Mouse (Mus musculus): ENCODE data around the gene Igfn1.

Gene Igfn1

DNA sequence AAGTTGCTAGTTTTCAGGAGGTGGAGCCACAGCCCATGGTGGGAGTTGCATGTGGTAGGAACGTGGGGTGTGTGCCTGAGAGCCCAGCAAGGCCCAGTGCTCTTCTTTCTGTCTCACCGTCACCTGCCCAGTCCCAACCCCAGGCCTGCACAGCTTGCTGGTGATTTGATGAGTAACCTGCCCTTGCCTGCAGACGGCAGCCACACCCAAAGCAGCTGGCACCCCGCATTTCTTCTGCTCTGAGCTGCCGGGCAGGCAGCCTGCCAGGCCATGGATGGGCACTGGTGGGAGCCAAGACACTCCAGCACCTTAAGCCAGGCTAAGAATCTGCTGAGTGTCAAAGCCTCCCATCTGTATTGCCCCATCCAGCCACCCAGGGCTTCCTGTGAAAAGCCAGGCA lies 80.3 kb downstream of the Igfn1 start:
- DNase-seq, result peak; percentile 18

DNA sequence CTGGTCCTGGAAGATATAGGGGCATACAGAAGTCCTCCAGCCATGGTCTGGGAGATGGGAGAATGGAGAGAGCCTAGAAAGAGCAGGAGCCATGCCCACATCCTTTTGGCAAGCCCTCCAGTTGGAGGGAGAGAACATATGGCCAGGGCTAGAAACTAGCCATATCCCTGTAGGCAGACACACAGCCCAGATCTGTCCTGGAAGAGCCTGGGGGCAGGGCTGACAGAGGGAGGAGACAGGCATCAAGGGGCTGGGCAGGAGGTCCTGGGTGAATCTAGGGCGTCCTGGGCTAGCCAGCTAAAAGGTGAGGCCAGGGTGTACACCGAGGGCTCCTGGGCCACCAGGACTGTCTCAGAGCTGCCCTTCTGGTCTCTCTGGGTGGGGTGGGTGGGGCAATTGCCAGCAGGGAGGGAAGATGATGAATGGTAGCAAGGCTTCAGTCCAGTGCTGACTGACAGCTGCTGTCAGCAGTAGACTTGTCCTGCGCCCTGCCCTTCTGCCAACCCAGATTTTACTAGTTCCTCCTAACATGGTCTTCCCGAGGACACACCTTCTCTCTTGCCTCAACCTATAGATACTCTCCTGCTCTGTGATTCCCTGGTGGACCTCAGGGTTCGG lies 81.7 kb downstream of the Igfn1 start:
- DNase-seq, result peak; percentile 78

DNA sequence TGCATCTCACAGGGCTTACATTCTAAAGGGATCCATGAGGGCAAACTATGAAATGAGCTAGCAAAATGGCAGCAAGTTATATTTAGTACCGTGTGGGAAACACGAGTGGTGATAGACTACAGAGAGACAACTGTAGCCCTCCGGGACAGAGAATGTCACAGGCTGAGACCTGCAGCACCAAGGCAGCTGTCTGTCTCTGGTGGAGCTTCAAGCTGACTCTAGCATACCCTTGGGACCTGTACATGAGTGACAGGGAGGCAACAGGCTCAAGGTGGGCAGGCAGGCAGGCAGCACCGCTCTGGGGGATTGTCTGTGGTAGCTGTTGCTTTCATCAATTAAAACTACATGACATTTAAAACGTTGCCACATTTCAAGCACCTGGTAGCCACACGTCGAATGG lies 82.9 kb downstream of the Igfn1 start:
- no peak for DNase-seq

DNA sequence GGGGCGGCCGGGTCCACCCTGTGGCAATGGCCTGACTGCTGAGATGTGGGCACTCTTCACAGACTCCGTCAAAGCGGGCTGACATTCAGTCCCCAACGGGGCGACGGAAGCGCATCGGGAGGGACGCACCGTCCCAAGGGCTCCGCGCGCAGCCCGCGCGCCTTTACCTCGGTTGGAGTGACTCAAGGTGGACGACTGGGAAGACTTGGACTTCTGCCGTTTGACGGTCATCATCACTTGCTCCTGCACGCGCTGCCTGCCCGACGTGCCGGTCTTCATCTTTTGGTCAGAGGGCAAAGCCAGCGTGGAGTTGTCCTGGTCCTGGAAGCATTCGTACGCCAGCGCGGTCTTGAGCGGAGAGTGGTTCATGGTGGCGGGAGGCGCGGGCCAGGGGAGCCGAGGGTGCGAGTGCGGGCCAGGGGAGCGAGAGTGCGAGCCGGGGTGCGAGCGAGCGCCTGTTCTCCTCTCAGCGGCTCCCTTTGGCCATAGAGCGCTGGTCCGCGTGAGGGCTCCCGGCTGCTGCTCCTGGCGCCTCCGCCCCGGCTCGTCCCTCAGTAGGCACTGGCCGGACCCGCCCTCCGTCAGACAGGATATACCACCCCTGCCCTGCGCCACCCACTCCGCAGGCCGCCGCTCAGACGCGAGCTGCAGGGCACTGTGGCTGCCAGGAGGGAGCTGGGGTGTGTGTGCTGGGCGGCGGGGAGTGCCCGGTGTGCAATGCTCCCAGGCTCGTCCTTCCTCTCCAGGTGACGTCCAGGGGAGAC lies 87.3 kb downstream of the Igfn1 start, which contains the start of gene Pkp1:
Gene Pkp1 (minus strand): TSS at position 564 of the 764 bp plus-strand sequence.
- DNase-seq, result no peak

DNA sequence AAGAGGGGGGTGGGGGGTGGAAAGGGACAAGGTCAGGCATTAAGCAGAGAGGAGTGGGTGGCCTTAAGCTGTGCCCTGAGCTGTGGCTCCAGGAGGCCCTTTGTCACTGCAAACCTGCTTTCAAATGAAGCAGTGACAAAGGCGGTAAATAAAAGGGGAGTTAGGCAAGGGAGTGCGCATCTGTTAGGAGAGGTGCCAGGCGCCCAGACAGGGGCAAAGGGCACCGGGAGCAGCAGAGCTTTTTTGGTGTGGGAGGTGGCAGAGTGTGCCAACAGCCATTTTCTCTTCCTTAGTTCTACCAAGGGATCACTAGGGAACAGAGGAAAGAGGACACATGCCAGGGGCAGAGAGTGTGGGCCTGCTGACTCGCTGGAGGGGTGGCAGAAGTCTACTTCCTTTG lies 88.9 kb downstream of the Igfn1 start:
- no peak for DNase-seq

DNA sequence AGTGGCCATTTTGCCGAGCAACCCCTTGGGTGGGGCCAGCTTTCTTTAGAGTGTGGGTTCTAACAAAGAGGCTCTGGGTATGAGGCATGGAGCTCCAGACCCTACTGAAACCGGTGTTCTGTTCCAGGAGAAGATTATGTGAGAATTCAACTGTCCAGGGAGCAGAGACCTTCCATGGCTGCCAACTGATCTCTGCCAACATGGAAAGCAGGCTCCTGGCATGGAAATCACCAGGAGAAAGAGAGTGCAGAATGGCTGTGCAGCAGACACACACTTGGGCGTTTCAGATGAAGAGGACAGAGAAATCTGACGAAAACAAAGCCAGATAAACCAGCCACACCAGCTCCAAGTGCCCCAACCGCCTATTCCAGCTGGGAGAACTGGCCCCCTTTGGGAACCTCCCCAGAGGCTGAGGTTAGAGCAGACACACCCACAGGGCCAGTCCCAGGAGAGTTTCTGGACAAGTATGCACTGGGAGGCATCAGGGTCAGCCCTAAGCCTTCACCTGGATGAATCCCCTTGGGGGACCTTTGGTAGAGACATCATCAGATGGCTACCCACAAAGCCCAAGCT lies 89.6 kb downstream of the Igfn1 start:
- DNase-seq, result no peak

DNA sequence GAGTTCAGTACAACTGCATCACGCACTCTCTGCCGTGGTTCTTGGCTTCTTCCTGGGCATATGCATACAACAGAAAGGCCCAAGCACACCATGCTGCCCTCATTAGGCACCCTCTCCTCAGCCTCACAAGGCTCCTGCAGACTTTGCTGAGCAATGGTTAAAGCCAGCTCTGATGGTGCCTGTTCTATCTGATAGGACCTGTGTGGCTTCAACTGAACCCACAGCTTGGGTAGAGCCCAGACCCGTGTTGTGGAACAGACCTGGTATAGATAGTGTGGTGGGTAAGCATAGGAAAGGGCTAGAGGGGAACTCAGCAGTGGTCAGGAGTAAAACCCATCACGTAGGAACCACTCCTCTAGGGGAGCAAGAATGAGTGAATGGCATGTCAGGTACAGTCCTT lies 92.5 kb downstream of the Igfn1 start:
- no peak for DNase-seq

DNA sequence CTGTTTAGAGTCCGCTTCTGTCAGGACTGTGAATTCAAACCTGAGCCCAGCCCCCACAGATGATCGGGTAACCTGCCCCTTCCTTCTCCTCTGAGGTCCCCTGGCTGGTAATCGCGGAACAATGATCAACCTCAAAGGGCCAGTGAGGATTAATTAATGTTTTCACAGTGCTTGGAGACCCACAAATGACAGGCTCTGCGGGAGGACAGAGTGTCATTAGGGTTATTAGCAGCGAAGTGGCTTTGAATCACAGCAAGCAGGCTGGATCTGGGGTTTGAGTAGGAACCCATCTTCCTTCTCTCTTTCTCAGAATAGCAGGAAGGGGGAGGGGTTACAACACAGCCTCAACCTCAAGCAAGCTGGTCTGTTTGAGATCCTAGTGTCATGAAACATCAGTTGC lies 96.8 kb downstream of the Igfn1 start:
- DNase-seq, result no peak

DNA sequence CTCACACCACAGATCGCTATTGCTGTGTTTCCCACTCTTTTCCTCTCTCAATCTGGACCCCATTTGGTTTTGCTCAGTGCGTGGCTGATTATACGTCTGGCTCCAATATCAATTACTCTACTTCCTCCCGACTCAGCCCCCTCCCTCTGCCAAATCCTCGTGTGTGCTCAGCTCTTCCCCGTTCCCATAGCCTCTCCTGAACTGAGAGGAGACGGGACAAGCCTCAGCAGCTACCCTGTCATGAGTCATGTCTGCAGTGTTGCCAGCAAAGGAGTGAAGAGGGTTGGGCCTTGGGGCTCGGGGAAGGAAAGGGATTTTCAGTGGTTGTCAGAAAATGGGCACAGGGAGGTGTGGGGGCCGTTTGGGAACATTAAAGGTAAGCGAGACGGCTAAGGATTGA lies 99.4 kb downstream of the Igfn1 start:
- no peak for DNase-seq

Data from cerebellum, adult 9-11 months (tissue).